Mouse (Mus musculus) heart, postnatal 0 days (tissue): ENCODE results near the gene Tcap. TPM values are rescaled to one million over a fixed set of nuclear protein-coding genes. Genes with fewer than 3 reads are reported as not detected.

Experiments
- ATAC-seq: fragments of 200-750 bp; cut with Nextera tagmentation; 2 replicates; pipeline ENCODE4 v1.8.0; 2017; ENCODE audit warnings: low read depth, moderate number of reproducible peaks, moderate library complexity; ENCODE audit not compliant: insufficient read depth
- DNase-seq: peaks from one replicate; pipeline ENCODE4 v3.0.0-alpha.2; 2016; ENCODE audit warnings: low spot score
- H3K27ac ChIP-seq: fragments of 300-500 bp; sonication (generic); 2 replicates; pipeline ENCODE4 v1.5.1; 2014; ENCODE audit warnings: low read depth, mild to moderate bottlenecking
- H3K27me3 ChIP-seq: fragments of 300-500 bp; sonication (generic); 2 replicates; pipeline ENCODE4 v1.6.1; 2014; ENCODE audit warnings: low read length, mixed read lengths; ENCODE audit not compliant: control insufficient read depth, insufficient read depth
- H3K36me3 ChIP-seq: fragments of 300-500 bp; sonication (generic); replicated peaks from 2 replicates; pipeline ENCODE4 v1.6.1; 2014; ENCODE audit warnings: low read length, mixed read lengths; ENCODE audit not compliant: control insufficient read depth, insufficient read depth
- H3K4me1 ChIP-seq: fragments of 300-500 bp; sonication (generic); 2 replicates; pipeline ENCODE4 v1.6.1; 2014; ENCODE audit warnings: antibody characterized with exemption; ENCODE audit not compliant: control insufficient read depth, insufficient read depth
- H3K4me2 ChIP-seq: fragments of 300-500 bp; sonication (generic); 2 replicates; pipeline ENCODE4 v1.6.1; 2014; ENCODE audit warnings: low read depth, mild to moderate bottlenecking, low read length, moderate library complexity
- H3K4me3 ChIP-seq: fragments of 300-500 bp; sonication (generic); 2 replicates; pipeline ENCODE4 v1.5.1; 2014; ENCODE audit warnings: low read depth, low read length
- H3K9ac ChIP-seq: fragments of 300-500 bp; sonication (generic); replicated peaks from 2 replicates; pipeline ENCODE4 v1.6.1; 2014; ENCODE audit warnings: low read depth, low read length, mixed read lengths
- H3K9me3 ChIP-seq: fragments of 300-500 bp; sonication (generic); replicated peaks from 2 replicates; pipeline ENCODE4 v1.6.1; 2016; ENCODE audit warnings: low read length; ENCODE audit not compliant: control insufficient read depth
- CTCF ChIP-seq: IDR thresholded peaks from 2 replicates; pipeline ENCODE4 v1.5.1; 2016; ENCODE audit warnings: antibody characterized with exemption, control low read depth, low read depth
- EP300 ChIP-seq: IDR thresholded peaks from 2 replicates; pipeline ENCODE4 v1.6.1; 2016; ENCODE audit warnings: antibody characterized with exemption, low read depth
- WGBS: fragments of 180-500 bp; shearing (Covaris S2); extraction: QIAGEN DNeasy Blood & Tissue Kit; methylation state at CpG from one replicate; pipeline ENCODE4 v1.1.7; 2014; 5-methylcytosine and 5-hydroxymethylcytosine counted together
- polyA plus RNA-seq: library from polyadenylated mRNA; unstranded; fragments of >200 nt; fragmentation: Nextera tagmentation; extraction: Ambion mirVana; gene quantifications from 2 replicates; pipeline ENCODE4 v1.2.1, GENCODE M21; 2015
- total RNA-seq: library from RNA; depleted of rRNA; stranded (reverse); fragments of >200 nt; gene quantifications from 2 replicates; pipeline ENCODE4 v1.2.3, GENCODE M21; 2014; ENCODE audit warnings: low replicate concordance

Gene Tcap
- total and polyA plus RNA-seq, 2 experiments from 2014 or later: 299 to 455 TPM

- no peaks in the 10 kb centered on the region for H3K36me3 ChIP-seq
- no peaks in the 10 kb centered on the region for H3K9me3 ChIP-seq
- H3K27ac ChIP-seq: 0 out of 2 replicates have a peak overlapping the region, but pooled peaks have one; percentile 11
- ATAC-seq (no peak), DNase-seq (peak; percentile 3)
- WGBS: 67% methylated on average over 10 of the region's 10 CpGs
- peaks cover 18% of the 10 kb centered on the region; the same call in 1 of the 2 replicates for H3K4me1 ChIP-seq
- no peak overlapping the region for H3K4me2 ChIP-seq
- TF ChIP-seq EP300 (no peak), CTCF (no peak)
- H3K9ac ChIP-seq: no peak overlapping the region
- no peaks in the 10 kb centered on the region for H3K27me3 ChIP-seq
- no peak overlapping the region for H3K4me3 ChIP-seq
These were observed 17.3 kb upstream of the Tcap start for GRCm38 (mm10) chr11:98366290-98366689.

DNA sequence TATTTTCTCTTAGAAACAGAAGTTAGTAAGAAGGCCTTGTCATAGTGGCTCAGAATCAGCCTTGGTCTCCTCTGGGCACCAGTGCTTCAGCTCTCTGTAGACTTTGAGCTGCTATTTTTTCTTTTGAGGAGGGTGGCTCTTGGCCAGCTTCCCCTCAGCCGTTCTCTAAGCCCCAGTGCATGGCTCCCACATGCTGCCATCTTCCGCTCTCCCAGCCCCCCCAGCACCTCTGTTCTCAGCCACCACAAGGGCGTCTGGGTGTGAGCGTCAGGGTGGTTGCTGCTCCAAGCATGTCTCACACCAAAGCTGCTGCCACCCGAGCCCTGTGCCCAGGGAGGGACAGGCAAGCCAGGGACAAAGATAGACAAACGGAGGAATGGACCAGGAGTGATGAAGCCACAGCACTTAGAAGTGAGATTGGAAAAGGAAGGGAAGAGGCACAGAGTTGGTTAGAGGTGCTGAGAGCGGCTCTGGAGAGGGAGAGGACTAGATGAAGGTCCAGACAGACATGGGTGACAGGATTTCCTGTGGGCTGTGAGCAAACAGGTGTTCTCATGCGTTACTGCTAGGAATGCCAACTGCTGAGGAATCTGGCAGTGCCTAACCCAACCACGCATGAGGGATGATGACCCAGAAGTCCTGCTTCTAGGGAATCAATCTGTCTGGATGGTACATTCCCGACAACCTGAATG lies 16.3 kb upstream of the Tcap start:
- H3K9me3 ChIP-seq: no peaks in the 10 kb centered on the region
- H3K36me3 ChIP-seq: no peaks in the 10 kb centered on the region
- ATAC-seq (no peak), DNase-seq (peak; percentile 10)
- peaks cover 22% of the 10 kb centered on the region for H3K4me1 ChIP-seq
- H3K9ac ChIP-seq: no peak overlapping the region
- H3K27me3 ChIP-seq: no peaks in the 10 kb centered on the region
- peak overlapping the region; percentile 5; the same call in 1 of the 2 replicates for H3K4me2 ChIP-seq
- 34% methylated on average over 10 of the region's 10 CpGs for WGBS
- TF ChIP-seq EP300: no peak
- no peak for TF ChIP-seq CTCF
- peak overlapping the region; percentile 64 for H3K27ac ChIP-seq
- H3K4me3 ChIP-seq: no peak overlapping the region

DNA sequence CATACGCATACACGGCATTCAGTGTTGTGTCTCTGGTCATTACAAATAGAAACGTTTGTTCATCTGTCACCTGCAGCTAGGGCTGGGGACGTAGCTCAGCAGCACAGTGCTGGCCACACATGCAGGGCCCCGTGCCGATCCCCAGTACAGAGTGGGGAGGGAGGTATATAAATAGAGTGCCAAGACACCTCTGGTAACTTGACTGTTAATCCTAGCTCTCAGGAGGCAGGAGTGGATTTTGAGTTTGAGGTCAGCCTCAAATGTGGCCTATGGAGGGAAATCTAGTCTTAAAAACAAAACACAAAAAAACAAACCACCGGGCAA lies 15.8 kb upstream of the Tcap start:
- H3K36me3 ChIP-seq: no peaks in the 10 kb centered on the region
- H3K27me3 ChIP-seq: no peaks in the 10 kb centered on the region
- no peak overlapping the region for H3K4me2 ChIP-seq
- H3K9me3 ChIP-seq: no peaks in the 10 kb centered on the region
- H3K4me1 ChIP-seq: peaks cover 22% of the 10 kb centered on the region
- DNase-seq (peak; percentile 34), ATAC-seq (peak; percentile 44; the same call in 1 of the 2 replicates)
- TF ChIP-seq CTCF: no peak
- TF ChIP-seq EP300: no peak
- no peak overlapping the region for H3K4me3 ChIP-seq
- 54% methylated on average over 7 of the region's 7 CpGs for WGBS
- H3K9ac ChIP-seq: no peak overlapping the region
- peak overlapping the region; percentile 64 for H3K27ac ChIP-seq

GRCm38 (mm10) chr11:98369337-98369736 lies 14.3 kb upstream of the Tcap start:
- peaks cover 29% of the 10 kb centered on the region for H3K4me1 ChIP-seq
- 55% methylated on average over 6 of the region's 6 CpGs for WGBS
- no peaks in the 10 kb centered on the region for H3K36me3 ChIP-seq
- ATAC-seq (no peak), DNase-seq (peak; percentile 5)
- TF ChIP-seq EP300: no peak
- no peaks in the 10 kb centered on the region for H3K27me3 ChIP-seq
- H3K9me3 ChIP-seq: no peaks in the 10 kb centered on the region
- no peak overlapping the region for H3K9ac ChIP-seq
- H3K4me2 ChIP-seq: no peak overlapping the region
- H3K27ac ChIP-seq: no peak overlapping the region
- H3K4me3 ChIP-seq: no peak overlapping the region

- H3K27me3 ChIP-seq: no peaks in the 10 kb centered on the region
- TF ChIP-seq EP300 (no peak), CTCF (no peak)
- H3K9me3 ChIP-seq: no peaks in the 10 kb centered on the region
- DNase-seq (no peak), ATAC-seq (no peak)
- no peak overlapping the region for H3K9ac ChIP-seq
- no peak overlapping the region for H3K27ac ChIP-seq
- peaks cover 2% of the 10 kb centered on the region; the same call in 1 of the 2 replicates for H3K36me3 ChIP-seq
- no peak overlapping the region for H3K4me3 ChIP-seq
- H3K4me2 ChIP-seq: no peak overlapping the region
- WGBS: 97% methylated on average over 2 of the region's 2 CpGs
- H3K4me1 ChIP-seq: peaks cover 41% of the 10 kb centered on the region
These were observed 13.0 kb upstream of the Tcap start for GRCm38 (mm10) chr11:98370588-98370987.
